Mouse (Mus musculus): ENCODE results near the gene Rbm18. TPM values are rescaled to one million over a fixed set of nuclear protein-coding genes. Genes with fewer than 3 reads are reported as not detected.

Rbm18 gene
- polyA plus RNA-seq, 1 experiment from 2014 or later: 88.5 TPM

- H3K4me1 ChIP-seq (ENCODE audit: control insufficient read depth, insufficient read depth, low read length): peaks cover 2% of the 10 kb centered on the region; the same call in 1 of the 2 replicates
- no peaks in the 10 kb centered on the region for H3K9me3 ChIP-seq (ENCODE audit: control insufficient read depth, low read length)
- H3K4me2 ChIP-seq (ENCODE audit: low read depth, severe bottlenecking): peak overlapping the region; percentile 69
- H3K9ac ChIP-seq (ENCODE audit: low read length): no peak overlapping the region
- peaks cover 86% of the 10 kb centered on the region for H3K27me3 ChIP-seq (ENCODE audit: control insufficient read depth, insufficient read depth, low read length)
- peak; percentile 92 for ATAC-seq (ENCODE audit: insufficient number of reproducible peaks, low FRiP score, low TSS enrichment, low read depth)
- H3K36me3 ChIP-seq (ENCODE audit: control insufficient read depth, insufficient read depth, low read length): no peaks in the 10 kb centered on the region
- under 1% methylated on average over 70 of the region's 70 CpGs for WGBS
- peak; percentile 91 for DNase-seq (ENCODE audit: low spot score)
- H3K4me3 ChIP-seq (ENCODE audit: low read depth, low read length): peak overlapping the region; percentile 43
- no peak overlapping the region for H3K27ac ChIP-seq (replicated peaks; ENCODE audit: low read depth, low read length)
Observed at GRCm38 (mm10) chr2:36090853-36091741, 45.5 kb downstream of the Rbm18 start.

GRCm38 (mm10) chr2:36089190-36089589, 47.4 kb downstream of the Rbm18 start:
- peaks cover 2% of the 10 kb centered on the region; the same call in 1 of the 2 replicates for H3K4me1 ChIP-seq (ENCODE audit: control insufficient read depth, insufficient read depth, low read length)
- H3K9ac ChIP-seq (ENCODE audit: low read length): no peak overlapping the region
- no peak overlapping the region for H3K4me2 ChIP-seq (ENCODE audit: low read depth, severe bottlenecking)
- DNase-seq (ENCODE audit: low spot score) (no peak), ATAC-seq (ENCODE audit: insufficient number of reproducible peaks, low FRiP score, low TSS enrichment, low read depth) (no peak)
- H3K36me3 ChIP-seq (ENCODE audit: control insufficient read depth, insufficient read depth, low read length): no peaks in the 10 kb centered on the region
- H3K4me3 ChIP-seq (ENCODE audit: low read depth, low read length): no peak overlapping the region
- WGBS: 63% methylated on average over 3 of the region's 3 CpGs
- no peak overlapping the region for H3K27ac ChIP-seq (replicated peaks; ENCODE audit: low read depth, low read length)
- peaks cover 69% of the 10 kb centered on the region for H3K27me3 ChIP-seq (ENCODE audit: control insufficient read depth, insufficient read depth, low read length)
- no peaks in the 10 kb centered on the region for H3K9me3 ChIP-seq (ENCODE audit: control insufficient read depth, low read length)

DNA sequence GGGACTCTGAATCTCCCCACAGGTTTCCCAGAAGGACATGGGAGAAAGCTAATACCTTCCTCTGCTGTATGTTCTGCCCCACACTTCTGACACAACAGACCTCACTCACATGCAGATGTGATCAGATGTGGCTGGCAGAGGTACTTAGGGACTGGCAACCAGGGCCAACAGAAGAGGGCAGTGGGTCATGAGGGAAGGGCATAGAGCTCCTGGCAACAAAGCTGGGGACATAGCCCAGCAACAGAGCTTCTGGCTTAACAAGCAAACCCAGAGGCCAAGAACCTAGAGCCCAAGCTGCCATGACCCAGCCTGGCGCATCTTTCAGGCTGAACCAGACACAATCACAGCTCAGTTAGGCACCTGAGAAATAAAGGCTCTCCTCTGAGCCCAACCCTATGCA, 51.5 kb downstream of the Rbm18 start:
- no peak for DNase-seq (ENCODE audit: low spot score)
- no peak overlapping the region for H3K4me2 ChIP-seq (ENCODE audit: low read depth, severe bottlenecking)
- no peak overlapping the region for H3K9ac ChIP-seq (ENCODE audit: low read length)
- H3K36me3 ChIP-seq (ENCODE audit: control insufficient read depth, insufficient read depth, low read length): no peaks in the 10 kb centered on the region
- no peaks in the 10 kb centered on the region for H3K9me3 ChIP-seq (ENCODE audit: control insufficient read depth, low read length)
- H3K27ac ChIP-seq (replicated peaks; ENCODE audit: low read depth, low read length): no peak overlapping the region
- no peak overlapping the region for H3K4me3 ChIP-seq (ENCODE audit: low read depth, low read length)
- WGBS: 88% methylated on average over 1 of the region's 1 CpGs
- peaks cover 7% of the 10 kb centered on the region for H3K4me1 ChIP-seq (ENCODE audit: control insufficient read depth, insufficient read depth, low read length)
- no peak for ATAC-seq (ENCODE audit: insufficient number of reproducible peaks, low FRiP score, low TSS enrichment, low read depth)
- peaks cover 28% of the 10 kb centered on the region for H3K27me3 ChIP-seq (ENCODE audit: control insufficient read depth, insufficient read depth, low read length)

- no peak overlapping the region for H3K4me3 ChIP-seq (ENCODE audit: low read depth, low read length)
- peaks cover 11% of the 10 kb centered on the region for H3K27me3 ChIP-seq (ENCODE audit: control insufficient read depth, insufficient read depth, low read length)
- no peak overlapping the region for H3K27ac ChIP-seq (replicated peaks; ENCODE audit: low read depth, low read length)
- H3K4me2 ChIP-seq (ENCODE audit: low read depth, severe bottlenecking): no peak overlapping the region
- peaks cover 13% of the 10 kb centered on the region for H3K4me1 ChIP-seq (ENCODE audit: control insufficient read depth, insufficient read depth, low read length)
- H3K36me3 ChIP-seq (ENCODE audit: control insufficient read depth, insufficient read depth, low read length): no peaks in the 10 kb centered on the region
- H3K9ac ChIP-seq (ENCODE audit: low read length): no peak overlapping the region
- ATAC-seq (ENCODE audit: insufficient number of reproducible peaks, low FRiP score, low TSS enrichment, low read depth) (no peak), DNase-seq (ENCODE audit: low spot score) (no peak)
- no peaks in the 10 kb centered on the region for H3K9me3 ChIP-seq (ENCODE audit: control insufficient read depth, low read length)
- WGBS: 83% methylated on average over 9 of the region's 9 CpGs
Observed at GRCm38 (mm10) chr2:36082802-36083580, 53.6 kb downstream of the Rbm18 start.

DNA sequence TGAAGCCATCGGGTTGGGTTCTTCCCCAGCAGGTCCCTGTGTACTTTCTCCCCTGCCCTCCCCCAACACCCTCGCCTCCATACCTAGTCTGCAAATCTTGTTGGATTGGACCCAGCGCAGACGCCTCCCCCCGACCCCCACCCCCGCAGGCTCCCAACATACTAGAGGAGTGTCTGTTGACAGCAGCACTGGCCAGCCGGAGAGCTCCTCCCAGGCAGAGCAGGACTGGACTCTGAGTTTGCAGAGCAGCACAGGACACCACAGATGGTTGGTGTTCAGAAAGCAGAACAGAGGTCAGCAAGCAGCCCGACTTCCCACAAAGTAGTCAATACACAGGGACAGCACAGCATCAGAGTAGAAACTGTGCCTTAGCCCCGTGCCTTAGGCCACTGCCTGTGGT, 55.1 kb downstream of the Rbm18 start:
- Histone ChIP-seq H3K4me3 (ENCODE audit: low read depth, low read length) (no peak overlapping the region), H3K27ac (replicated peaks; ENCODE audit: low read depth, low read length) (no peak overlapping the region), H3K9me3 (ENCODE audit: control insufficient read depth, low read length) (no peaks in the 10 kb centered on the region), H3K4me2 (ENCODE audit: low read depth, severe bottlenecking) (no peak overlapping the region), H3K36me3 (ENCODE audit: control insufficient read depth, insufficient read depth, low read length) (no peaks in the 10 kb centered on the region), H3K4me1 (ENCODE audit: control insufficient read depth, insufficient read depth, low read length) (peaks cover 18% of the 10 kb centered on the region), H3K9ac (ENCODE audit: low read length) (no peak overlapping the region), H3K27me3 (ENCODE audit: control insufficient read depth, insufficient read depth, low read length) (peaks cover 3% of the 10 kb centered on the region; the same call in 1 of the 2 replicates)
- 27% methylated on average over 9 of the region's 9 CpGs for WGBS
- ATAC-seq (ENCODE audit: insufficient number of reproducible peaks, low FRiP score, low TSS enrichment, low read depth) (0 out of 2 replicates have a peak, but pooled peaks have one; percentile 7), DNase-seq (ENCODE audit: low spot score) (peak; percentile 46)

- no peak overlapping the region for H3K9ac ChIP-seq (ENCODE audit: low read length)
- no peaks in the 10 kb centered on the region for H3K36me3 ChIP-seq (ENCODE audit: control insufficient read depth, insufficient read depth, low read length)
- H3K9me3 ChIP-seq (ENCODE audit: control insufficient read depth, low read length): no peaks in the 10 kb centered on the region
- no peaks in the 10 kb centered on the region for H3K27me3 ChIP-seq (ENCODE audit: control insufficient read depth, insufficient read depth, low read length)
- no peak overlapping the region for H3K4me3 ChIP-seq (ENCODE audit: low read depth, low read length)
- H3K27ac ChIP-seq (replicated peaks; ENCODE audit: low read depth, low read length): no peak overlapping the region
- DNase-seq (ENCODE audit: low spot score) (no peak), ATAC-seq (ENCODE audit: insufficient number of reproducible peaks, low FRiP score, low TSS enrichment, low read depth) (peak; percentile 24; the same call in 1 of the 2 replicates)
- peaks cover 18% of the 10 kb centered on the region for H3K4me1 ChIP-seq (ENCODE audit: control insufficient read depth, insufficient read depth, low read length)
- WGBS: 12% methylated on average over 11 of the region's 11 CpGs
- H3K4me2 ChIP-seq (ENCODE audit: low read depth, severe bottlenecking): peak overlapping the region; percentile 31
Observed at GRCm38 (mm10) chr2:36077160-36077761, 59.3 kb downstream of the Rbm18 start.

GRCm38 (mm10) chr2:36075210-36075609, 61.4 kb downstream of the Rbm18 start:
- H3K4me1 ChIP-seq (ENCODE audit: control insufficient read depth, insufficient read depth, low read length): peaks cover 11% of the 10 kb centered on the region
- no peak overlapping the region for H3K9ac ChIP-seq (ENCODE audit: low read length)
- no peak overlapping the region for H3K4me3 ChIP-seq (ENCODE audit: low read depth, low read length)
- H3K27ac ChIP-seq (replicated peaks; ENCODE audit: low read depth, low read length): no peak overlapping the region
- WGBS: 91% methylated on average over 5 of the region's 5 CpGs
- no peaks in the 10 kb centered on the region for H3K36me3 ChIP-seq (ENCODE audit: control insufficient read depth, insufficient read depth, low read length)
- no peak for DNase-seq (ENCODE audit: low spot score)
- ATAC-seq (ENCODE audit: insufficient number of reproducible peaks, low FRiP score, low TSS enrichment, low read depth): no peak
- no peaks in the 10 kb centered on the region for H3K9me3 ChIP-seq (ENCODE audit: control insufficient read depth, low read length)
- H3K4me2 ChIP-seq (ENCODE audit: low read depth, severe bottlenecking): no peak overlapping the region
- H3K27me3 ChIP-seq (ENCODE audit: control insufficient read depth, insufficient read depth, low read length): no peaks in the 10 kb centered on the region

GRCm38 (mm10) chr2:36073781-36074180, 62.8 kb downstream of the Rbm18 start:
- H3K4me1 ChIP-seq (ENCODE audit: control insufficient read depth, insufficient read depth, low read length): peaks cover 7% of the 10 kb centered on the region
- 55% methylated on average over 3 of the region's 3 CpGs for WGBS
- no peak overlapping the region for H3K4me2 ChIP-seq (ENCODE audit: low read depth, severe bottlenecking)
- DNase-seq (ENCODE audit: low spot score) (no peak), ATAC-seq (ENCODE audit: insufficient number of reproducible peaks, low FRiP score, low TSS enrichment, low read depth) (no peak)
- no peak overlapping the region for H3K4me3 ChIP-seq (ENCODE audit: low read depth, low read length)
- H3K9ac ChIP-seq (ENCODE audit: low read length): no peak overlapping the region
- H3K36me3 ChIP-seq (ENCODE audit: control insufficient read depth, insufficient read depth, low read length): no peaks in the 10 kb centered on the region
- H3K27me3 ChIP-seq (ENCODE audit: control insufficient read depth, insufficient read depth, low read length): no peaks in the 10 kb centered on the region
- H3K27ac ChIP-seq (replicated peaks; ENCODE audit: low read depth, low read length): no peak overlapping the region
- H3K9me3 ChIP-seq (ENCODE audit: control insufficient read depth, low read length): no peaks in the 10 kb centered on the region

All from limb, embryonic 11.5 days (tissue).